Mouse (Mus musculus): ENCODE measurements around the gene Mbd3l2.
"Not testable (repeated sequence)": the region's sequence is repeated elsewhere in the genome, so short reads cannot be mapped to it uniquely, and the experiment has no call there.

Gene Mbd3l2

GRCm38 (mm10) chr9:18430354-18430753 lies at the start of gene Mbd3l2:
TSS of gene Mbd3l2 (plus strand) at chr9:18430654.
- DNase-seq (ENCODE audit: low read depth, low spot score) = no peak

DNA sequence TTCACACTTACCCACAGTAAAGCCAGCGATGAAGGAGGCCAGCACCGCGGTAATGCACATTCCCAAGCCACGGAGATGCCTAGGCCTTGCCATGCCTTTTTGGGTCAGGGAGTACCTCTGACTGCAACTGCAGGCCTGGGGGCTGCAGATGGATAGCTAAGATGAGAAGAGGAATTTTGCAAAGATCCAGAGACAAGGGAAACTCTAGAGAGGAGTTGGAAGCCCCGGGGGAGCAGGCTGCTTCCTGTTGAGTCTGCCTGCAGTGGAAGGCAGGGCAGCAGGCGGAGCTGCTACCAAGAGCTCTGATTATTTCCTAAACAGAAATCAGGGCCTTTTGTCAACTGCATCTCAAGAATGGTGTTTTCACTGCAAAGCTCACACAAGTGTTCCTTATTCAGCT lies 44.7 kb upstream of the Mbd3l2 start:
- no peak for DNase-seq (ENCODE audit: low read depth, low spot score)

GRCm38 (mm10) chr9:18399629-18400028 lies 30.8 kb upstream of the Mbd3l2 start:
- DNase-seq (ENCODE audit: low read depth, low spot score) = no peak

GRCm38 (mm10) chr9:18402895-18403294 lies 27.6 kb upstream of the Mbd3l2 start, which contains the start of gene Naalad2:
TSS of gene Naalad2 (minus strand) at chr9:18402995.
- DNase-seq (ENCODE audit: low read depth, low spot score) = not testable (repeated sequence)

- DNase-seq (ENCODE audit: low read depth, low spot score) = no peak
These were observed 26.3 kb upstream of the Mbd3l2 start, which contains the start of gene Ubtfl1 for GRCm38 (mm10) chr9:18404118-18404517. TSS of gene Ubtfl1 (plus strand) at chr9:18404418.

DNA sequence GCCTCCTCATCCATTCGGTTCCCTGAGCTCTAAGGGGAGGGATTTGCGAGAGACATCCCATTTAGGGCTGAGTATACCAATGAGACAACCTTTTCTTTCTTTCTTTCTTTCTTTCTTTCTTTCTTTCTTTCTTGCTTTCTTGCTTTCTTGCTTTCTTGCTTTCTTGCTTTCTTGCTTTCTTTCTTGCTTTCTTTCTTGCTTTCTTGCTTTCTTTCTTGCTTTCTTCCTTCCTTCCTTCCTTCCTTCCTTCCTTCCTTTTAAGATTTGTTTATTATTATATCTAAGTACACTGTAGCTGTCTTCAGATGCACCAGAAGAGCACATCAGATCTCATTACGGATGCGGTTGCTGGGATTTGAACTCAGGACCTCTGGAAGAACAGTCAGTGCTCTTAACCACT lies 18.1 kb upstream of the Mbd3l2 start:
- not testable (repeated sequence) for DNase-seq (ENCODE audit: low read depth, low spot score)

DNA sequence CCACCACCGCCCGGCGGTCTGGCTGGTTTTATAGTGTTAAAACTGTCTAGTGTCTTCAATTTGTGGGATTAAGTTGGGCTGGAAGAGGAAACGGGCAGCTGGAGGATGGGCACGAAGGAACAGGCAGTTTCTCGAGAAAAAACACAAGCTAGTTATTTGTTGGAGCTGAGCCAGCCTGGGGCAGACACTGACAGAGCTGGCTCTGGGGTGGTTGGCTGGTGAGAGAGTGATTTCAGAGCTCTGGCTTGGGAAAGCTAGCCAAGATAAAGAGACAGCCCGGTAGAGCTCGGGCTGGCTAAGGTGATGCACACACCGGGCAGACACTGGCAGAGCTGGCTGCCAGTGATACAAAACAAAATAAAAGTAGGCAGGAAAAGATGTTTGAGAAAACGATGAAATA lies 1.2 kb downstream of the Mbd3l2 start:
- DNase-seq (ENCODE audit: low read depth, low spot score) = no peak

DNA sequence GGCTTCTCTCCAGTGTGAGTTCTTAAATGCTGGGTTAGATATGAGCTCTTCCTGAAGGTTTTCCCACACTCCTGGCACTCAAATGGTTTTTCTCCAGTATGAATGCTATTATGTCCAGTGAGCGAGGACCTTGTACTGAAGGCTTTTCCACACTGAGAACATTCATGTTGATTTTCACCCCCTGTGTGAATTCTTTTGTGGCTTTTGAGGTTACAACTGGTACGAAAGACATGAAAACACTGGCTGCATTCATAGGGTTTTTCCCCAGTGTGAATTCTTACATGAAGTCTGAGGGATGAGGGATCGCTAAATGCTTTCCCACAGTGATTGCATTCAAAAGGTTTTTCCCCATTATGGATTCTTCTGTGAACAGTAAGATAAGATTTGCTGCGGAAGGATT lies 26.1 kb downstream of the Mbd3l2 start:
- no peak for DNase-seq (ENCODE audit: low read depth, low spot score)

GRCm38 (mm10) chr9:18467350-18467749 lies 36.9 kb downstream of the Mbd3l2 start:
- DNase-seq (ENCODE audit: low read depth, low spot score) = no peak

GRCm38 (mm10) chr9:18468005-18468404 lies 37.6 kb downstream of the Mbd3l2 start:
- no peak for DNase-seq (ENCODE audit: low read depth, low spot score)

DNA sequence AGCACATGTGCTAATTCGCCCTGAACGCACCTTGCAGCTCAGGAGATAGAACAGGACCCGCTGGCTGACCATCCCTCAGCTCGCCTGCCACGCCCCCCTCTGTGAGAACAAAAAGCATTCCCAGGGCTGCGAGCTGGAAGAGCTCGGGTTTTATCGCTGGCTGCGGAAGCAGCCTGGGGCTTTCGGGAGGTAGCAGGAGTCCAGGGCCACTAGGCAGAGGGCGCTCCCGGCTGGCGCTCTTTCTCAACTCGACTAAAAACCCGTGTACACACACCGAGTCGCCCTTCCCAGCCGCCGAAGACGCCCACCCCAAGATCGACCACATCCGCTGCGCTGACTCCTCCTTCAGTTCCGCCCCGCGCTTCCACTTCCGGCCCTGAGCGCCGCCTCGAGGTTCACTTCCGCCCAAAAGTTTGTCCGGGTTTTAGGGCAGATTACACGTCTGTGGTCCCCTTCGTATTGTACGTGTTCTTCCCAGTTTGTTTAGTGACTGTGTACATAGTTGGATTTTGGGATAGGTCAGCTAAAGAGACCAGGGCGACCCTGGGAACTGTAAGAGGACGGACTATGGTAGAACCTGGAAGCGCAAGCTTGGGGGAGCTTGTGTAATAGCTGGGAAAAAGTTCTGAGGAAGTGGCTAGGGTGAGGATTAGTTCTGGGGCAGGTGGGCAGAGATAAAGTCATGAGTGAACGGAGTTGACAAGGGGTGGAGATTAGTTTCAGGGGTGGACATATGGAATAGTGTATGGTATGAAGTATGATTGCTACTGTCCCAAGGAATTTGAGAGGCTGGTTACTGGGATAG lies 43.1 kb downstream of the Mbd3l2 start:
- DNase-seq (ENCODE audit: low read depth, low spot score) = peak; percentile 72

DNA sequence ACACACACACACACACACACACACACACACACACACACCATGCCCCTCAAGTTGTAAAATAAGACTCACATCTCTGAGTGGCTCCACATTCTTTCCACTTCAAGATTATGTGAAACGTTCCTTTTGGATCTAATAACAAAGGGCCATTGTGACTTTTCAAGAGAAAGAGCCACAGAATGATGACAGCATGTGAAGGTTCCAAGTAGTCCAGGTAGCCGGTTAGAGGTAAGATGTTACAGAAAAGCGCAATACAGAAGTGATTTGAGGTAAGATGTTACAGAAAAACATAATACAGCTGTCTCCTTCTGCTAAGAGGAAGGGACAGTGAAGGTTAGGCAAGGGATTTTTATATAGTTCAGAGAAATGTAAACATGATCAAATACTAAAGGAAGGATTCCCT lies 47.7 kb downstream of the Mbd3l2 start, which contains the start of the genes Zfp558 and Mbd3l1:
TSS of gene Zfp558 (minus strand) at position 101 of the 400 bp plus-strand sequence.
TSS of gene Mbd3l1 (plus strand) at position 192 of the 400 bp plus-strand sequence.
- DNase-seq (ENCODE audit: low read depth, low spot score) = no peak
